Mouse (Mus musculus) kidney, adult 2 months (tissue): ENCODE data around the gene Vamp5.

Source experiments
- CTCF ChIP-seq: fragments of 200-500 bp; conservative IDR thresholded peaks from 2 replicates; pipeline ENCODE4 v1.5.1; 2011; ENCODE audit warnings: low read depth, mild to moderate bottlenecking, control low read depth, low read length, moderate library complexity, mixed read lengths; ENCODE audit not compliant: insufficient read depth, insufficient read length
- POLR2A ChIP-seq: fragments of 200-500 bp; IDR thresholded peaks from one replicate; pipeline ENCODE4 v1.6.1; 2011; ENCODE audit warnings: low read depth, low read length, control low read depth

- TF ChIP-seq CTCF (no peak), POLR2A (no peak)
Observed at GRCm38 (mm10) chr6:72410518-72410917, 30.2 kb upstream of the Vamp5 start.
